Mouse (Mus musculus) lung, adult 2 months (tissue): ENCODE measurements around the gene Mysm1.

Source experiments
- CTCF ChIP-seq: fragments of 200-500 bp; IDR thresholded peaks from 2 replicates; pipeline ENCODE4 v1.5.1; 2011; ENCODE audit warnings: mild to moderate bottlenecking, low read length, control low read depth; ENCODE audit not compliant: insufficient read depth
- POLR2A ChIP-seq: fragments of 200-500 bp; IDR thresholded peaks from 2 replicates; pipeline ENCODE4 v1.6.1; 2011; ENCODE audit warnings: low read depth, mild to moderate bottlenecking, control low read depth, low read length, borderline replicate concordance; ENCODE audit errors: extremely low read depth

- TF ChIP-seq CTCF (no peak), POLR2A (no peak)
Measured at GRCm38 (mm10) chr4:95000147-95000546, 21.2 kb upstream of the Mysm1 start.
